Mouse (Mus musculus) gastrocnemius, postnatal 36 days (tissue): ENCODE data around the gene Gpc5. TPM values are rescaled to one million over a fixed set of nuclear protein-coding genes. Genes with fewer than 3 reads are reported as not detected.

Source experiments
- DNase-seq, 2 experiments: peaks; one replicate each; pipeline ENCODE4 v3.0.0; 2022
- intact Hi-C: fragments of 180-260 bp; cut with DNase I; formaldehyde crosslinking; loops from one replicate; pipeline ENCODE4 v1.15.1; 2025
- total RNA-seq, 2 experiments: library from RNA; stranded (reverse); gene quantifications; 2 replicates each; pipeline ENCODE4 v1.2.3; 2021

Gene Gpc5
- total RNA-seq, 2 experiments from 2014 or later: not detected

DNA sequence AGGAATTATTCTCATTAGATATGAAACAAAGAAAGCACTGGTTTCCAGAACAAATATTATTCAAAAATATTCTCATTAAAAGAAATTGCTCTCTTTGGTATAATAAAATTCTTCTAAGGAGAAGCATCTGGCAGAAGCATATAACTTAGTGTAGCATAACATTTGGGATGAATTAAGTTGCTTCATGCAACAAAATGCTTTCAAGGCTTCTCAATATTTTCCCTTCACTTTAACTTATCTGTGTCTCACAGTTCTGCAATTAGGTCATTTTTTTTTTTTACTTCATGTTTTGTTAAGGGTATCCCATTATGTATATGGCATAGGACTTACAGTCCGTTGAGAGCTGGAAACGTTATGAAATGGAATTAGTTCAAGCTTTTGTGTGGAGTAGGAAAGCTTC is 250.6 kb downstream of the Gpc5 start:
- intact Hi-C loops: no loop called here
- no peak for DNase-seq

GRCm38 (mm10) chr14:115349448-115349847 is 257.4 kb downstream of the Gpc5 start:
- intact Hi-C loops: no loop called here

GRCm38 (mm10) chr14:115365320-115365935 is 273.4 kb downstream of the Gpc5 start:
- intact Hi-C loops: no loop called here

More at GRCm38 (mm10) chr14:115349448-115349847, 257.4 kb downstream of the Gpc5 start:
- DNase-seq: no peak

DNA sequence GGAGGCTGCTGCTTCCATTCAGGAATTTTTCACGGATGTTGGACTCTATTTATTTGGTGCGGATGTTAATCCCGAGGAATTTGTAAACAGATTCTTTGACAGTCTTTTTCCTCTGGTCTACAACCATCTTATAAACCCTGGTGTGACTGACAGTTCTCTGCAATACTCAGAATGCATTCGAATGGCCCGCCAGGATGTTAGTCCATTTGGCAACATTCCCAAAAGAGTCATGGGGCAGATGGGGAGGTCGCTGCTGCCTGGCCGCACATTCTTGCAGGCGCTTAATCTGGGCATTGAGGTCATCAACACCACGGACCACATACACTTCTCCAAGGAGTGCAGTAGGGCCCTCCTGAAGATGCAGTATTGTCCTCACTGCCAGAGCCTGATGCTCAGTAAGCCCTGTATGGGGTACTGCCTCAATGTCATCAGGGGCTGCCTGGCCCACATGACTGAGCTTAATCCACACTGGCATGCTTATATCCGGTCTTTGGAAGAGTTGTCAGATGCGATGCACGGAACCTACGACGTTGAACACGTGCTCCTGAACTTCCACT is 277.7 kb downstream of the Gpc5 start:
- DNase-seq: no peak
- intact Hi-C loops: loop anchor here (5.0 kb wide), 1 partner anchor 297 kb away; no protein-coding TSS in a partner anchor

More at GRCm38 (mm10) chr14:115365320-115365935, 273.4 kb downstream of the Gpc5 start:
- DNase-seq: no peak

DNA sequence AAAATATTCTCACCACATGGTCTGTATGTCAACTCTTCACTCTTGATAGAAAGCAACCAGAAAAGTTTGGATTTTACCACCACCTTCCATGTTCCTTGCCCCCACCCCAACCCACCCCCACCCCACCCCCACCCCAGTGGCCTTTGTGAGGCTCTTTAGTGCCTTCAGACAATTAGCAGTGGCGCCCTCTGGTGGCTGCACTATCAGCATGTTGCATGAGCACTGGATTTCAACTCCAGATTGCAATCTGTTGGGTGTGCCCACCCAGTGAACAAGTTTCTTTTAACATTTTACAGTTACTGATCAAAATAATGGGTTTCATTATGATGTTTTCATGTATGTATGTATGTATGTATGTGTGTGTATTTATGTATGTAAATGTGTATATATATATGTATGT is 279.1 kb downstream of the Gpc5 start:
- DNase-seq: no peak
- intact Hi-C loops: loop anchor here (5.0 kb wide), 1 partner anchor 299 kb away; no protein-coding TSS in a partner anchor

GRCm38 (mm10) chr14:115391831-115392230 is 299.8 kb downstream of the Gpc5 start:
- intact Hi-C loops: no loop called here

GRCm38 (mm10) chr14:115392894-115393524 is 301.0 kb downstream of the Gpc5 start:
- intact Hi-C loops: no loop called here
- no peak for DNase-seq

More at GRCm38 (mm10) chr14:115391831-115392230, 299.8 kb downstream of the Gpc5 start:
- no peak for DNase-seq

GRCm38 (mm10) chr14:115406596-115406995 is 314.6 kb downstream of the Gpc5 start:
- intact Hi-C loops: no loop called here

GRCm38 (mm10) chr14:115407309-115407930 is 315.4 kb downstream of the Gpc5 start:
- intact Hi-C loops: no loop called here
- no peak for DNase-seq

More at GRCm38 (mm10) chr14:115406596-115406995, 314.6 kb downstream of the Gpc5 start:
- DNase-seq: no peak

DNA sequence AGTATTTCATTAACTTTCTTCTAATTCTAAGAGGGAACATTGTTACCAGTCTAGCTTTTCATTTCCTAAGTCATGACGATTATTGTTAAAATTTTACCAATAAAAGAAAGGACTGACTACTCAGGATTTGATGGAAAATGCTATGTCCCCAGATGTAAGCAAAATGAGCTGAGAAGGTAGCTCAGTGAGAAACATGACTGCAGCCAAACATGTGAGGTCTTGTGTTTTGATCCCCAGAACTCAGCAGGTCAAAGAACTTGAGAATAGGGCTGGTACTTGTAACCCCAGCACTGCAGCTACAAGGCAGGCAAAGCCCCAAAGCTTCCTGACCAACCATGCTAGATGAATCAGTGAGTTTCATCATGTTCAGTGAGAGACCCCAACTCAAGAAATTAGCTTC is 318.9 kb downstream of the Gpc5 start:
- DNase-seq: no peak
- intact Hi-C loops: no loop called here

- intact Hi-C loops: no loop called here
- no peak for DNase-seq
These were observed 319.6 kb downstream of the Gpc5 start for GRCm38 (mm10) chr14:115411513-115412174.

GRCm38 (mm10) chr14:115412821-115413220 is 320.8 kb downstream of the Gpc5 start:
- intact Hi-C loops: no loop called here
- no peak for DNase-seq

DNA sequence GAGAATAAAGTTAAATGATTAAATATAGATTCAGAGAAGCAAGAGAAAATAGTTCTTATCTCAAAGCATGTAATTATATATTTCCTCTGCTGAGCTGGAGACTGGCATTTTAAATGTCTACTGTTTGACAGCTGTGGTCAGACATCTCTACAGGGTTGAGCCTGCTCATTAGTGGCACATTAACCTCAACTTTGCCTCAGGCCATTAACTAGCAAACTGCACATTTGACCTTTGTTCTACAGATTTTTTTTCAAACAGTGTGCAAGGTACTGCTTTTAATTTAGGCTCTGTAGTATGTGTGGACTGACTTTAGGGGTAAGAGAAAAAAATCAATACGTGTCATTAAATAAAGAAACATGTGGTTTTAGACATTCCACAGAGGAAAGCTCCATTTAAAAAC is 321.4 kb downstream of the Gpc5 start:
- no peak for DNase-seq
- intact Hi-C loops: no loop called here

GRCm38 (mm10) chr14:115414545-115414944 is 322.5 kb downstream of the Gpc5 start:
- intact Hi-C loops: no loop called here
- no peak for DNase-seq

DNA sequence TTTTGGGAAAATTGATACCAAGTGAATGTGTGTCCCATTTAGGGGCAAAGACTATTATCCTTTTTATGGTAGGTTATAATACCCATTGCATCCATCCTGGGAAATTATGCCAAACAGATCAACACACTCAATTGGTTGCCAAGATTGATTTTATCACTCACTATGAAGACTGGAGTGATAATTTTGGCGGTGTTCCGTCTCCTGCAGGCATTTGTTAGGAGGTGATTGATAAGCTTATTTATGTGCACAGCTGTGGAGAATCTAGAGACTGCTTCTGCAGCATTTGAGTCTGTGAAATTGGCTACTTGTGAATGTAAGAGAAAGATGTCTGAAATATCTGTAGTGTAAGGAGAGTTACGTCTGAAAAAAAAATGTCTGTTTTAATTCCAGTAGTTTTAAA is 340.0 kb downstream of the Gpc5 start:
- DNase-seq: no peak
- intact Hi-C loops: no loop called here

- no peak for DNase-seq
- intact Hi-C loops: no loop called here
These were observed 340.4 kb downstream of the Gpc5 start for GRCm38 (mm10) chr14:115432368-115432767.

DNA sequence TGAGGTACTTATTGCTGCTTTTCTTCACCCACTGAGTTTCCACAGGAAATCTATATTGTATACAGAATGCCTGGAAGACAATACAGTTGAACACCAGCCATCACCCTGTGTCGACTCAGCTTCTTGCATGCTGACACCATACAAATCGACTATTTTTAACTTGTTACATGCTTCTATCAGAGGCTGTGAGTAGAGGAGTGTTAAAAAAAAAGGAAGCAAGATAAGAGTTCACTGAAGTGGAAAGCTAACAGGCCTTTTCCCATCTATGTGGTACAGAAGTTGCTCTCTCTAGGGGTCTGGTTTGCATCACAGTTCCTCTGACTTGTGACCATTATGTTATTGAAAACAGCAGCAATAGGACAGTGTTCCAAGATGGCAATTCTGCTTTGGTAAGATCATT is 344.6 kb downstream of the Gpc5 start:
- no peak for DNase-seq
- intact Hi-C loops: no loop called here

DNA sequence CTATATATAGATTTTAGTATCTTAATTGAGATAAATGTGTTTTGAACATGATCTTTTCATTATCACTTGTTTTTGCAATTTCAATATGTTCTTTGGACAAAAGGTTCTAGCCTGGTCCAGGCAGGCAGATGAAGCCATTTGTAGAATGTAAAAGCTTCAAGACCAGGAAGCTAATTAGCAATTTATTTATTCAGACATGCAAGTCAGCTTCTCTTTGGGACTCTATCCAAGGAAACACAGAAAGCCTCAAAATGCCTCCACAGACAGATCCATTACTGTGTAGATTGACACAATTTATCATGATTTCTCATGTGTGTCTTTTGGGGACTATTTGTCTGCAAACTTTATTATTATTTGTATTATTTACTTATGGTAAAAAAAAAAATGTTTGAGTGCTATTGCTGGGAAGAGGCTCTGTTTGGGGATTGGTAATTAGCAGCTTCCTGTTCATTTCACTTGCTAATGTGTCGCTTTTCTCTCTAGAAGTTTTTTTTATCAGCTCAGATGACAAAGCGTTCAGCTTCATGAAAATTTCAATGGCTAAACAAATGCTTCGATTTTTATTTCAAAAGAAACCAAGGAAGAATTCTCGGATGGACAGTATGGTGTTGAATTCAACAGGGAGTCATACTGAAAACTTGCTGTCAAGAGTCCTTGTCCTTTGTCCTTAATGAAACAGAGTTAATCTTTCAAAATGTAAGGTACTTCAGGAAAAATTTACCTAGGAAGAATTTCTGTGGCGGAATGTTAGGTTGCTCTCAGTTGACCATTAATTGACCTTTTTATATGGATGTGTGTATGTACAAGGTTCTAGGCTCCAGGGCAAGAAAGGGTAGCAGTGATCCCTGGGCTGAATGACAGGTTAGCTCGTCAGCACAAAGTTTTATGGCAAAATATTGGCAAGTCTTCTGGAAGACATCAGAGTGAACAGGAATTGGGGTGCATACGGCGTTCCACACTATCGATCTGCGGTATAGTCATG is 353.1 kb downstream of the Gpc5 start:
- intact Hi-C loops: no loop called here
- DNase-seq: no peak

DNA sequence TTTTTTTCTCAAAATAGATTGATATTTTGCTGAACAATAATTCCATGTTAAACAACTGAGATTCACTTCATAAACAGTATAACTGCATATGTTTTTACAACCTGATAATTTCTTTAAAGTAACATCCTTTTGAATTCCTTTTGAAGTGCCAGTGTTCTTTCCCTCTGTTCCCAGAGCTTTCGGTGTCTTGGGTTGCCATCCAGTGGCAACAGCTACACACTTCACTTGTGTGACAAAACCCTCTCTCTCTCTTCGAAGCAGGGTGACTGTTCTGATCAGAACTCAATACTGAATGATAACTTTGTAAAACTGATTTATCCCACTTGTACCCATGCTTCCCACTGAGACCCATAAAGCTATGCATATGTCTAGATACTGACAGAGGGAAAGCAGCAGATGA is 358.9 kb downstream of the Gpc5 start:
- DNase-seq: no peak
- intact Hi-C loops: no loop called here

GRCm38 (mm10) chr14:115467960-115468359 is 375.9 kb downstream of the Gpc5 start:
- intact Hi-C loops: no loop called here
- DNase-seq: no peak
